Mouse (Mus musculus): ENCODE measurements at regions not wholly inside any gene's neighbourhood (a gene's known extent, or its start where the extent isn't known, plus 50 kb on each side); places are given as distances from the start of the nearest gene placed in this dataset.

DNA sequence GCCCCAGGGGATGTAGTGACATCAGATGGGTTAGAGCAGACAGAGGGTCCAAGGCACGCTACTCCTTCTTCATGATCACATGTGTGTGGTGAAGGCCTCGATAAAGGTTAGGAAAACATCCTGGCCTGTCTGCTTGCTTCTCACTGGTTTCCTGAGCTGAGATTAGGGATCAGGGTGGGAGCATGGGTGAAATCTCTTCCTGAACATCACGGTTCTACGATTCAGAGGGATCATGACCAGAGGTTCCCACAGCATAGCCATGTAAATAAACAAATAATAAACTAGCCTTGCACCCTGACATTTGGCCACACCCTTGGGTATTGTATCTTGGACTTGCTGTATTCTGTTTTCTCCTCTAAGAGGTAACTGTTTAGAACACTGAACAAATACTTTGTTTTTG lies 75.2 kb upstream of the Ednrb start:
- 80% methylated on average over 4 of the region's 4 CpGs for WGBS
- H3K9ac ChIP-seq (ENCODE audit: low read length) = no peak overlapping the region
- no peaks in the 10 kb centered on the region for H3K36me3 ChIP-seq (ENCODE audit: control insufficient read depth, insufficient read depth, low read length)
- no peak overlapping the region for H3K27ac ChIP-seq (ENCODE audit: low read depth, low read length)
- ATAC-seq (replicated peaks; ENCODE audit: low FRiP score) = no peak
- H3K4me3 ChIP-seq (ENCODE audit: low read depth, low read length) = no peak overlapping the region
- H3K4me2 ChIP-seq (ENCODE audit: low read depth, low read length, severe bottlenecking) = no peak overlapping the region
- H3K27me3 ChIP-seq (ENCODE audit: control insufficient read depth, insufficient read depth, low read length) = no peaks in the 10 kb centered on the region
- DNase-seq (ENCODE audit: low spot score) = no peak
- H3K4me1 ChIP-seq (replicated peaks; ENCODE audit: control insufficient read depth, insufficient read depth, low read length) = no peaks in the 10 kb centered on the region
- no peaks in the 10 kb centered on the region for H3K9me3 ChIP-seq (ENCODE audit: control insufficient read depth, low read length)

DNA sequence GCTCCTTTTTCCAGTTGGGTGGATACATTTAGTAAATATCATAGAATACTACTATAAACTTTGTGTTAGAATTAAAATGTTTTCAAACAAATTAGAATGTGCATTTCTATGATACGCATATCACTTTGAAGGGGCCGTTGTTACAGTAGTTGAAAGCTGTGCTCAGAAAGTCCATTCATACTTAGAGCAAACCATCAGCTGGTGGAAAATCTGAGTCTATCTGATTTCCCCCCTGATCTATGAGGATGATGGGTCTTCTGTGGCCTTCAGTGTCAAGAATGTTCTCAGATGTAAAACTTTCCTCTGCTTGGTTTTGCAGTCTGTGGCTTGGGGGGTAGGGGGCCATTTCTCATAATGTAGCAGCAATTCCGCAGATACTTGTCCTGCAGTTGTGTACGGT lies 69.3 kb upstream of the Ednrb start:
- no peak for DNase-seq (ENCODE audit: low spot score)
- no peak overlapping the region for H3K27ac ChIP-seq (ENCODE audit: low read depth, low read length)
- no peak overlapping the region for H3K4me2 ChIP-seq (ENCODE audit: low read depth, low read length, severe bottlenecking)
- no peaks in the 10 kb centered on the region for H3K27me3 ChIP-seq (ENCODE audit: control insufficient read depth, insufficient read depth, low read length)
- no peaks in the 10 kb centered on the region for H3K36me3 ChIP-seq (ENCODE audit: control insufficient read depth, insufficient read depth, low read length)
- H3K9ac ChIP-seq (ENCODE audit: low read length) = no peak overlapping the region
- 92% methylated on average over 4 of the region's 4 CpGs for WGBS
- H3K4me3 ChIP-seq (ENCODE audit: low read depth, low read length) = no peak overlapping the region
- no peaks in the 10 kb centered on the region for H3K9me3 ChIP-seq (ENCODE audit: control insufficient read depth, low read length)
- ATAC-seq (replicated peaks; ENCODE audit: low FRiP score) = no peak
- H3K4me1 ChIP-seq (replicated peaks; ENCODE audit: control insufficient read depth, insufficient read depth, low read length) = no peaks in the 10 kb centered on the region

DNA sequence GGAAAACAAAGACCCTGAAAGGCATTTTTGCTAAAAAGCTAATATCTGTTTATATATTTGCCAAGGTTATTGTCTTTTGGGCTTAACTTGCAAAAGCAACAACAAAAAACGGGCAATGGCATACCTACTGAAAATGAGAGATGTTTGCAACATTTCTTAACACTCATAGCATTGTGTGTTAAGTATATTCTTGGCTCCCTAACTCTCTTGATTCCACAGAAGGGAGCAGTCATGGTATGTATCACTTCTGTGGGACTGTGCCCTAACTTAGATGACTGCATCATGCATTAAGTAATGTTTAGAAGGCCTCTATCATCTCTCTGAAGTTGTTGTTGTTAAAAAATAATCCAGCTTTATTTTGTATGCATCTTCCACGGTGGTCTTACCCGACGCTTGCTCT lies 67.5 kb upstream of the Ednrb start:
- no peak overlapping the region for H3K9ac ChIP-seq (ENCODE audit: low read length)
- 88% methylated on average over 4 of the region's 4 CpGs for WGBS
- no peak overlapping the region for H3K4me3 ChIP-seq (ENCODE audit: low read depth, low read length)
- H3K4me2 ChIP-seq (ENCODE audit: low read depth, low read length, severe bottlenecking) = no peak overlapping the region
- H3K27ac ChIP-seq (ENCODE audit: low read depth, low read length) = no peak overlapping the region
- no peak for ATAC-seq (replicated peaks; ENCODE audit: low FRiP score)
- no peaks in the 10 kb centered on the region for H3K9me3 ChIP-seq (ENCODE audit: control insufficient read depth, low read length)
- no peaks in the 10 kb centered on the region for H3K27me3 ChIP-seq (ENCODE audit: control insufficient read depth, insufficient read depth, low read length)
- DNase-seq (ENCODE audit: low spot score) = no peak
- H3K4me1 ChIP-seq (replicated peaks; ENCODE audit: control insufficient read depth, insufficient read depth, low read length) = no peaks in the 10 kb centered on the region
- H3K36me3 ChIP-seq (ENCODE audit: control insufficient read depth, insufficient read depth, low read length) = no peaks in the 10 kb centered on the region

DNA sequence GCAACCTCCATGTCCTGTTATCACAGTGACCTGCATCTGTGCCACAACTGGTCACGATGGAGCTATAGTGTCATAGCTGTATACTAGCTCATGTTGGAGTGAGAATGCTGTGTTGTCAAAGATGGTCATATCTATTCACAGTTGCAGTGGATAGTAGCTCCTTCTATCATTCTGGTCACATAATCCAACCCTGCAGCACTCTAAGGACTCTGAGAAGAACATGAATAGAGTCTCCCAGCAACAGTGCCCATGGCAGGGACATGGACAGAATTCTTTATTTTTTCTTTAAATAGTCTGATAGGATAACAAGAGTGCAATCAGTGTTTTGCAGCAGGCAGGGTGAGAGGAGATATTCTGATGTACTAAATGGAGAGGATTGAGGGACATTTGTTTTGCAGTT lies 67.1 kb upstream of the Ednrb start:
- DNase-seq (ENCODE audit: low spot score) = no peak
- 92% methylated on average over 1 of the region's 1 CpGs for WGBS

DNA sequence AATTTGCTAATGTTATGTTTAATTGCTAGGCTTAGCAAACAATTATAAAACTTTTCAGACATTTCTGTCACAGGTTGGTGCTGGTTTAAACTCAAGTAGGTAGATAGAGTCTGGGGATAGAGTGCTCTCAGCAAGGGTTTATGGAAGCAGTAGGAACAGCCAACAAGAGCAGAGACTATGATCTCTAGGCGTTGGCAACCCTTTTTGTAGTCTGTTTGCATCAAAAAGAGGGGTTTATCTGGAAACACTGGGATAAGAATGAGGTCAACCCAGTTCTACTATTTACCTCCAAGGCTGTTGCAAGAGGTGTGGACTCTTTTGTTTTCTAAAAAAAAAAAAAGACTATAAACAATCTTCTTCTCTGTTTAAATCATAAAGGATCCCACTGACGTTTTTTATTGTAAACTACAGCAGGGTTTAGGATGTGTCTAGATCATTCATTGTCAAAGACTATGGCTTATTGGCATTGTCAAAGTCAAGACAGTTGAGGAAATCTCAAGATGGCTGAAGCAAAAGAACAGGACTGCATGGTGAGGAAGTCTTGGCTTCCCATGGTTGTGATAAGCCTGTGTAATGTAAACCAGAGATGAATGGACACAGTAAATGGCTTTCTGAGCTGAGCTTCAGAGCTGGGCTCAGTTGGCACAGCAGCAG lies 62.3 kb upstream of the Ednrb start:
- ATAC-seq (replicated peaks; ENCODE audit: low FRiP score) = no peak
- Histone ChIP-seq H3K4me1 (replicated peaks; ENCODE audit: control insufficient read depth, insufficient read depth, low read length) (no peaks in the 10 kb centered on the region), H3K27me3 (ENCODE audit: control insufficient read depth, insufficient read depth, low read length) (no peaks in the 10 kb centered on the region), H3K27ac (ENCODE audit: low read depth, low read length) (no peak overlapping the region), H3K9ac (ENCODE audit: low read length) (no peak overlapping the region), H3K4me2 (ENCODE audit: low read depth, low read length, severe bottlenecking) (no peak overlapping the region), H3K36me3 (ENCODE audit: control insufficient read depth, insufficient read depth, low read length) (no peaks in the 10 kb centered on the region), H3K9me3 (ENCODE audit: control insufficient read depth, low read length) (no peaks in the 10 kb centered on the region), H3K4me3 (ENCODE audit: low read depth, low read length) (no peak overlapping the region)
- 31% methylated on average over 2 of the region's 2 CpGs for WGBS
- DNase-seq (ENCODE audit: low spot score) = no peak

More for the DNA sequence above, 67.1 kb upstream of the Ednrb start:
- Histone ChIP-seq H3K4me1 (replicated peaks; ENCODE audit: control insufficient read depth, insufficient read depth, low read length) (no peaks in the 10 kb centered on the region), H3K4me3 (ENCODE audit: low read depth, low read length) (no peak overlapping the region), H3K27ac (ENCODE audit: low read depth, low read length) (no peak overlapping the region), H3K36me3 (ENCODE audit: control insufficient read depth, insufficient read depth, low read length) (no peaks in the 10 kb centered on the region), H3K9me3 (ENCODE audit: control insufficient read depth, low read length) (no peaks in the 10 kb centered on the region), H3K27me3 (ENCODE audit: control insufficient read depth, insufficient read depth, low read length) (no peaks in the 10 kb centered on the region), H3K9ac (ENCODE audit: low read length) (no peak overlapping the region), H3K4me2 (ENCODE audit: low read depth, low read length, severe bottlenecking) (no peak overlapping the region)
- no peak; the same call in 1 of the 2 replicates for ATAC-seq (replicated peaks; ENCODE audit: low FRiP score)

DNA sequence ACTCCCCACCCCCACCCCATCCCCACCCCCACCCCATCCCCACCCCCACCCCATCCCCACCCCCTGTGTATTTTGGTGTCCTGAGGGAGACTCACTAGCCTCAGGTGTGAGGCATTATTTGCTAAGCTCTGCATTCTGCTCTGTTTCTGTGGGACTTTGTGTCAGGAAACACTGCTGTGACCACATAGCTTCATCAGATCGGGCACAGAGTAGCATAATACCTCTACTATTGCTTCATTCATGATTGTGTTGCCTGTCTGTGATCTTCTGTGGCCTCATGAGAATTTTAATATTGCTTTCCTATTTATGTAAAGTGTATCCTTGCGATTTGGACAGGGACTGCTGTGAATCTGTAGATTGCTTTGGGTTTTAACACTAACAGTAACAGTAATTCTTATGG lies 56.6 kb upstream of the Ednrb start:
- H3K4me1 ChIP-seq (replicated peaks; ENCODE audit: control insufficient read depth, insufficient read depth, low read length) = peaks cover 6% of the 10 kb centered on the region; the same call in 1 of the 2 replicates
- H3K4me2 ChIP-seq (ENCODE audit: low read depth, low read length, severe bottlenecking) = no peak overlapping the region
- H3K36me3 ChIP-seq (ENCODE audit: control insufficient read depth, insufficient read depth, low read length) = no peaks in the 10 kb centered on the region
- no peak overlapping the region for H3K27ac ChIP-seq (ENCODE audit: low read depth, low read length)
- DNase-seq (ENCODE audit: low spot score) (no peak), ATAC-seq (replicated peaks; ENCODE audit: low FRiP score) (no peak)
- whole genome bisulfite sequencing = 75% methylated on average over 2 of the region's 2 CpGs
- H3K4me3 ChIP-seq (ENCODE audit: low read depth, low read length) = no peak overlapping the region
- H3K27me3 ChIP-seq (ENCODE audit: control insufficient read depth, insufficient read depth, low read length) = no peaks in the 10 kb centered on the region
- H3K9me3 ChIP-seq (ENCODE audit: control insufficient read depth, low read length) = no peaks in the 10 kb centered on the region
- no peak overlapping the region for H3K9ac ChIP-seq (ENCODE audit: low read length)

DNA sequence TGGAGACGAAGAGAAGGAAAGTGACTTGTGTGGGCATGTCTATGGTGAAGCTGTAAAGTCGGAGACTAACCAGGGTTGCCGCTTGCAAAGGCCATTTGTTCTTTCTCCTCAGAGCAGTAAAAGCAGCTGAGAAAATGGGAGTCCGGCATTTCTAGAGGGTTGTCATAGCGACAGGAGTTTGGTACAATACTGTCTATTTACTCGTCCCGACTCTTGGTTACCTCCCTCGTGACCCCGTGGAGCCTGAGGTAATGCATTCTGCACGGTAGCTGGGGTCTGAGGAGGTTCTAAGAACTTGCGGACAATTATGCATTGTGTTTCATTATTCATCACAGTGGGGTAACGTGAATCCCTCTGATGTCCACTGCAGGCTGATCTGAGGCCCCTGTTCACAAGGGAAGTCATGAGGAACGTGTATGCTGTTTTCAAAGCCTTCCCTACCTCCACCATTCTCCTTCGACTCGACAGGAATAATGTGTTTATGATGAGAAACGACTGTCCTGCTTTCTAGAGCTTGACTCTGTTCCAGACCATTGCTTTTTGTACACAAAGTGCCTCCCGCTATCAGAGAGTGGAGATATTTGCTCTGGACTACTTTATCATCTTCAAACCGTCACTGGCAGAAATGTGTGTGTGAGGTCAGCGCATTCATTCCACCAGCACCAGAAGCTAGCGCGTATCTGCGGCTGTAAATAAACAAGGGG lies 55.1 kb upstream of the Ednrb start:
- no peaks in the 10 kb centered on the region for H3K9me3 ChIP-seq (ENCODE audit: control insufficient read depth, low read length)
- peak overlapping the region; percentile 48 for H3K4me2 ChIP-seq (ENCODE audit: low read depth, low read length, severe bottlenecking)
- no peaks in the 10 kb centered on the region for H3K27me3 ChIP-seq (ENCODE audit: control insufficient read depth, insufficient read depth, low read length)
- 0 out of 2 replicates have a peak overlapping the region, but pooled peaks have one; percentile 27 for H3K9ac ChIP-seq (ENCODE audit: low read length)
- peak; percentile 77 for DNase-seq (ENCODE audit: low spot score)
- 9% methylated on average over 22 of the region's 22 CpGs for WGBS
- peak; percentile 94 for ATAC-seq (replicated peaks; ENCODE audit: low FRiP score)
- H3K36me3 ChIP-seq (ENCODE audit: control insufficient read depth, insufficient read depth, low read length) = no peaks in the 10 kb centered on the region
- H3K4me1 ChIP-seq (replicated peaks; ENCODE audit: control insufficient read depth, insufficient read depth, low read length) = peaks cover 6% of the 10 kb centered on the region; the same call in 1 of the 2 replicates
- peak overlapping the region; percentile 60 for H3K27ac ChIP-seq (ENCODE audit: low read depth, low read length)
- H3K4me3 ChIP-seq (ENCODE audit: low read depth, low read length) = peak overlapping the region; percentile 16; the same call in 1 of the 2 replicates

DNA sequence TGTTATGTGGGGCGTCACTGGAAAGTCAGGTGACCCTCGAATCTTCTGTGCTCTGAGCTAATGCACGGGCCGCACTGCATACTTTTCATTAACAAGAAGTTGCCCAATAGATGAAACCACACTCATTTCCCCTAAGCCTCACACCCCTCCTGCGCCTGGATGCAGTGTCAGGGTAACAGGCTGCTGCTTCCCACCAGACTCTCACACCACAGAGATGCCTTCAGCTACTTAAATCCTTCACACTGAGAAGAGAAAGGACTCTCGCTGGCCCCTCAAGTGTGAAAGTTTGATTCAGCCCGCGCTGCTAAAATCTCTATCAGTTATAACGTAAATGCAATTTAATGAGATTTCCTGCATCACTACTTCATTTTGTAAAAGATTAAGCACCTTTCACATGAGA lies 54.5 kb upstream of the Ednrb start:
- peaks cover 6% of the 10 kb centered on the region; the same call in 1 of the 2 replicates for H3K4me1 ChIP-seq (replicated peaks; ENCODE audit: control insufficient read depth, insufficient read depth, low read length)
- peak; percentile 89 for ATAC-seq (replicated peaks; ENCODE audit: low FRiP score)
- H3K9me3 ChIP-seq (ENCODE audit: control insufficient read depth, low read length) = no peaks in the 10 kb centered on the region
- H3K4me2 ChIP-seq (ENCODE audit: low read depth, low read length, severe bottlenecking) = peak overlapping the region; percentile 48
- H3K9ac ChIP-seq (ENCODE audit: low read length) = no peak overlapping the region; the same call in 1 of the 2 replicates
- DNase-seq (ENCODE audit: low spot score) = peak; percentile 67
- 5% methylated on average over 9 of the region's 9 CpGs for WGBS
- peak overlapping the region; percentile 60 for H3K27ac ChIP-seq (ENCODE audit: low read depth, low read length)
- H3K27me3 ChIP-seq (ENCODE audit: control insufficient read depth, insufficient read depth, low read length) = no peaks in the 10 kb centered on the region
- H3K36me3 ChIP-seq (ENCODE audit: control insufficient read depth, insufficient read depth, low read length) = no peaks in the 10 kb centered on the region
- no peak overlapping the region for H3K4me3 ChIP-seq (ENCODE audit: low read depth, low read length)

DNA sequence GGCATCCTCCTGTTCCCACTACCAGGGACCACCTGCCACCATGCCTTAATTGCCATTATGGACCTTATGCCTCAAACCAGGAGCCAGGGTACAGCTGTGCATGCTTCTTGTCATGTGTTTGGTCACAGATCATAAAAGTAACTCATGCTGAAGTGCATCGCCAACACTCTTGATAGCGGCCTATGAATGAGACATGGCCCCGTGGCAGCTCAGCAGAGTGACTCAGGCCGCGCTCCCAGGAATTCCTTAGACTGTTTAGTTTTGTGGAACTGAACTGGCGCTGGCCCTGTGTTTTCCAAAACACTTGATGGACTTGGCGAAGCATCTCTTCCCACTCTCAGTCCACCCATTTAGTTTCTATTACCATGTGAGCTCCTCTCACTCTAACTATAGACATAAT lies 51.1 kb upstream of the Ednrb start:
- H3K9ac ChIP-seq (ENCODE audit: low read length) = no peak overlapping the region
- DNase-seq (ENCODE audit: low spot score) (no peak), ATAC-seq (replicated peaks; ENCODE audit: low FRiP score) (no peak)
- no peak overlapping the region for H3K4me3 ChIP-seq (ENCODE audit: low read depth, low read length)
- H3K4me1 ChIP-seq (replicated peaks; ENCODE audit: control insufficient read depth, insufficient read depth, low read length) = peaks cover 6% of the 10 kb centered on the region; the same call in 1 of the 2 replicates
- 96% methylated on average over 7 of the region's 7 CpGs for WGBS
- H3K27me3 ChIP-seq (ENCODE audit: control insufficient read depth, insufficient read depth, low read length) = no peaks in the 10 kb centered on the region
- H3K4me2 ChIP-seq (ENCODE audit: low read depth, low read length, severe bottlenecking) = no peak overlapping the region
- H3K36me3 ChIP-seq (ENCODE audit: control insufficient read depth, insufficient read depth, low read length) = no peaks in the 10 kb centered on the region
- no peaks in the 10 kb centered on the region for H3K9me3 ChIP-seq (ENCODE audit: control insufficient read depth, low read length)
- H3K27ac ChIP-seq (ENCODE audit: low read depth, low read length) = no peak overlapping the region

Measured in forebrain, embryonic 11.5 days (tissue).